Mouse (Mus musculus) right cerebral cortex, postnatal 10 days (tissue): ENCODE measurements at regions not wholly inside any gene's neighbourhood (a gene's known extent, or its start where the extent isn't known, plus 50 kb on each side); places are given as distances from the start of the nearest gene placed in this dataset.
A peak's percentile ranks its signal among the peaks of the same experiment; 100 is the strongest.

Experiments used
- DNase-seq, 2 experiments: peaks; one replicate each; pipeline ENCODE4 v3.0.0; 2021; ENCODE audit warnings: low spot score in 2 of 2

- DNase-seq: no peak
Measured at GRCm38 (mm10) chr3:34384965-34385505, 265.2 kb upstream of the Sox2 start.

DNA sequence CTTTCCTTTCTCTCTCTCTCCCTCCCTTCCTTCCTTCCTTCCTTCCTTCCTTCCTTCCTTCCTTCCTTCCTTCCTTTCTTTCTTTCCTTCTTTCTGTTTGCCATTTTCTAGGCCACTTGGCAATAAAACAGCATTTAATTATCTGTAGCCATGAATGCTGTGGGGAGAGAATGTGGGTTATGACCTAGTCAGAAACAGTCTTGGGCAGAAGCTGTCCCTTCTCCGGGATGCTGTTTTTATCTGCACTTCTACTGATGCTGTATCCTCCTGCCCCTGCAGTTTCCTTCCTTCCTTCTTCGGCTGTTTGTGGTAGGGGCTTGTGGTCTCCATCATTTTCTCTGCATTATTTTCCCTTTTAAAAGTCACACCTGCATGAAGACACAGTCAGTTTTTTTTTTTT, 272.3 kb upstream of the Sox2 start:
- no peak for DNase-seq

- no peak for DNase-seq
Measured at GRCm38 (mm10) chr3:34377329-34377728, 272.9 kb upstream of the Sox2 start.

- no peak for DNase-seq
Measured at GRCm38 (mm10) chr3:34371418-34371817, 278.8 kb upstream of the Sox2 start.

DNA sequence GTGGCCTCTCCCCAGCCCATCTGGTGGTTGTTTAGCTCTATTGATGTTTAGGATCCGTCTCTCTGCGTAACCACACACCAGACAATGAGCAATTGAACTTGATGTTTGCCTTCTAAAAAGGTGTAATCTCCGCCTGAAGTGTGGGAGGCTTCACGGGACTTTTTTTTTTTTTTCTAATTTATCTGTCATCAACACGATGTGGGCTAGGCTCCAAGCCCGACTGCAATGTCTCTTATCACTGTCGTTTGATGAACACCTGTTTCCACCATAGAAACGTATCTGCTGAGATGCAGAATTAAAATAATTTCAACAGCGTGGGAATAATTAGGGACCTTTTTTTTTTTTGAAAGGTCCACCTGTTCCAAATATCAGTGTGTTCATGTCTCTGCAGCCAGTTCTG, 257.0 kb upstream of the Dnajc19 start:
- DNase-seq: no peak

- no peak for DNase-seq
Measured at GRCm38 (mm10) chr3:34333555-34333954, 252.4 kb upstream of the Dnajc19 start.

DNA sequence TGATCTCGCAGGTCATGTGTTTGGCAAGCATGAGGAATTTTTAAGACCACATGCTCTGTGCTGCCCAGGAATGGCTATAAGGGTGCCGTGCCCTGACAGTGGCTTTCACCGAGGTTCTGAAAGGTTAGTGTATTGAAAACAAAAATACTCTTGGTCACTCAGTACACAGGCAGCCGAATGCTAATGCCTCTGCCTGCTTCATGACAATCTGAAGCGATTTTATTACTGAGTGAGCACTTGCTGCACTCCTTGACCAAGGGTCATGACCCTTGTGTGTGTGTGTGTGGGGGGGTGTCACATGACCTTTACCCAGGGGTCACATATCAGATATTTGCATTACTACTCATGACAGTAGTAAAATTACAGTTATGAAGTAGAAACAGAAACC, 250.8 kb upstream of the Dnajc19 start:
- no peak for DNase-seq

- DNase-seq: no peak
Measured at GRCm38 (mm10) chr3:34330970-34331888, 250.1 kb upstream of the Dnajc19 start.

- peak; percentile 48 to 69 for DNase-seq
Measured at GRCm38 (mm10) chr3:34328865-34329264, 247.7 kb upstream of the Dnajc19 start.

- DNase-seq: no peak
Measured at GRCm38 (mm10) chr3:34325669-34326068, 244.5 kb upstream of the Dnajc19 start.

GRCm38 (mm10) chr3:34322527-34323210, 241.5 kb upstream of the Dnajc19 start:
- DNase-seq: no peak

DNA sequence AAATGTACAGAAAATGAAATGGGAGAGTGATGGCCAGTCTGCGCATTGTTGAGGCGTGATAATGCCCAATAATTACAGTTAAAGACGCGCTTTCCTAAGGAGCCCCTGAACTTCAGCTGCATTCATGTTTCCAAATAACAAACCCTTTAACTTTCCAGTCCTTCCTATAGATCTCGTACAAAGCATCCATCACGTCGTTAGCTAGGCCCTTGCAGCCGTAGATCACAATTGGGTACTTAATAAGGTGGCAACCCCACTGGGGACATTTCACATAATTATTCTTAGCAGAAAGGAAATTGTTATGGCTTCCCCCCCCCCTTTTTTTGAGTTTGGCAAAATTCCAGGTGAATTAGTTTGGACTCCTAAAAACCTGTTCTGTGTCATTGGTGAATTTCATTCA, 233.7 kb upstream of the Dnajc19 start:
- DNase-seq: no peak

- no peak for DNase-seq
Measured at GRCm38 (mm10) chr3:34314393-34314792, 233.3 kb upstream of the Dnajc19 start.

- no peak for DNase-seq
Measured at GRCm38 (mm10) chr3:34311944-34312343, 230.8 kb upstream of the Dnajc19 start.

GRCm38 (mm10) chr3:34299637-34300036, 218.5 kb upstream of the Dnajc19 start:
- no peak for DNase-seq

- peak in 1 of 2 experiments; percentile 23 for DNase-seq
Measured at GRCm38 (mm10) chr3:34287836-34288235, 206.7 kb upstream of the Dnajc19 start.

- peak; percentile 59 to 68 for DNase-seq
Measured at GRCm38 (mm10) chr3:34270154-34270553, 189.0 kb upstream of the Dnajc19 start.

DNA sequence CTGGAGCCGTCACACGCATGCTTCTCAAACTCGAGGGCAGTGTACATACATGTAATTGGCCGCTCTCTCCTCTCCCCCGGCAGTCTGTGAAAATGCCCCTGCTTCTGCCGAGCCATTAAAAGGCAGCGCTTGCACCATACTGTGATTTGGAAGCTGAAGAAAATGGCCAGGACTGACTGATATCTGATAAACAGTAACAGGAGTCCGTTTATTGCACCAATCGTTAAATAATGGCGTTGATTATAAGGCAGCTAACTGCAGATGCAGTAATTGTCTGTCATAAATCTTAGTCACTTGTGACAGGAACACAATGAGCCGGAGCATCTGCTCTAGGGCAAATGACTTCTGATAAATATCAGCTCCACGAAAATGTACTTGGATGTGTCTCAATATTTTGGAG, 185.3 kb upstream of the Dnajc19 start:
- no peak for DNase-seq

GRCm38 (mm10) chr3:34264811-34265210, 183.7 kb upstream of the Dnajc19 start:
- no peak for DNase-seq

DNA sequence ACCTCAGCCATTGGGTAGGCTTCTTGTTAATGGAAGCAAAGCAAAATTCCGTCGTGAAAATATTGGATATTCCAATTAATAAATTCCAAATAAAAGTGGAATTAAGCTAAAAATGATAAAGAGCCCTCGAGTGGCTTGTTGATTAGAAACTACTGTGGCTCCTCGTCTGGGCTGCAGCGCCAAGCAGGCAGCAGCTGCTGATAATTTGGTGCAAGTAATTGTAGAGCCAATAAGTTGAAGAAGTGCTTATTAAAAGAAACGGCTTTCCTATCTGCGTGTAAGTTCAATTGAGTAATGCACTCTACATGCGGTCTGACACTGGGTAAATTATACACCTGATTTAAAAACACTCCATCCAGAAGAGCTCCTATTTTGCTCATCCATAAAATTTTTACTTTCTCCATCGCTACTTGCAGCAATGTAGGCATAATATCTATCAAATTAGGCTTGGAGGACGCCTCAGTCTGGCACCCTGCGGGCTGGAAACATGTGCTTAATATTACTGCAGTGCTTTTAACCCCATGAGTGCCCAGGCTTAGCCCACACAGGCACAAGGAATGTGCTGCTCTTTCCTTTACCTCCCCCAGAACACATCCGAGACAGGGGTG, 171.7 kb upstream of the Dnajc19 start:
- DNase-seq: no peak

DNA sequence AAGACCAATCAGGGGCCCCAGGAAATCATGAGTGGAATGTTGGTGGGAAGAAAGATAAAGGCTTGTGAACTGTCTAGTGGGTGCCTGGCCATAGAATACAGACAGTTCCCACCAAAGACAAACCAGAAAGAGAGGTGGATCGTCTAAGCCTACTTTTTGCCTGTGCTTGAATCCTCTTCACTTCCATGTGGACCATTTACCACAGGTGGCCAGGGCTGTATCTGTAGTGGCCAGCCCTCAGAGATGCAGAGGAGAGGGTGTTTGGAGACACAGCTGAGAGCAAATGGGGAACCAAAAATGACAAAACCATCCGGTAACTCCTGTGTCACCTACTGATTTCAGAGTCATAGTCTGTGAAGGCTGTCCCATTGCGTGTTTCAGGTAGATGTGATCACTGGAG, 161.0 kb upstream of the Dnajc19 start:
- no peak for DNase-seq

DNA sequence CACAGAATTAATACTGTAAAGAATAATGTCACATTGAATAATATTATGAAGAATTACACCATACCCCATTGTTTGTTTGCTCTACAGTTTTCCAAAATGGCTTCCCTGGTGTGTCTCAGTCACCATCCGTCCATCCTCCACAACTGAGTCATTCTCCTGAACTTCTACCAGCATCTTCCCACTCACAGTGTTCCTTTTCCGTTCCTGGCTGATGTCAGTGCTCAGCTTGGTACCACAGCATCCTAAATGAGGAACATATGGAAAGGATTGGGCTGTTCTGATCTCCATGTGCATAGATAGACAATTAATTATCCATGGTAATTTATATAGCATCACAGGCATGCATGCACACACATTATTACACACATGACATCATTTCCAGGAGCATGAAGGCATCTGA, 158.9 kb upstream of the Dnajc19 start:
- DNase-seq: no peak
